Mouse (Mus musculus): ENCODE results near the gene Cpne7.

Gene Cpne7

DNA sequence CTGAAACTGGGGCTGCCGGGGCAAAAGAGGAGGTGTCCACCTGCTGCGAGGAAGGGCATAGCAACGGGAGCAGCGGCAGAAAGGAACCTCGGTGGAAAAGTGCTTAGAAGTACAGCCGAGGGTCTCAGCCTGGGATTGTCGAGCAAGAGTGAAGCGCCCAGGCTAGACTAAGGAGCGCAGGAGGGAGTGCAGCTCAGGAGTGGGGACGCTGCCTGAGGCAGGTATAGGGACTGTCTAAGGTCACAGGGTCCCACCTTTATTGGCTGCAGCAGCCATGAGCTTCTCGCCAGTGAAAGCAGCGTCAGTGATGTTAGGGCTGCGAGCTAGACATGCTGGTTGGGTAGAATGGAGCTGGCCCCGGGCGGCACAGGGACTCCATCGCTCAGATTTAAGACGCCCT is 570 bp downstream of the Cpne7 start:
- DNase-seq = no peak

- peak; percentile 49 for DNase-seq
Observed at GRCm38 (mm10) chr8:123122059-123122458, 4.9 kb downstream of the Cpne7 start.

DNA sequence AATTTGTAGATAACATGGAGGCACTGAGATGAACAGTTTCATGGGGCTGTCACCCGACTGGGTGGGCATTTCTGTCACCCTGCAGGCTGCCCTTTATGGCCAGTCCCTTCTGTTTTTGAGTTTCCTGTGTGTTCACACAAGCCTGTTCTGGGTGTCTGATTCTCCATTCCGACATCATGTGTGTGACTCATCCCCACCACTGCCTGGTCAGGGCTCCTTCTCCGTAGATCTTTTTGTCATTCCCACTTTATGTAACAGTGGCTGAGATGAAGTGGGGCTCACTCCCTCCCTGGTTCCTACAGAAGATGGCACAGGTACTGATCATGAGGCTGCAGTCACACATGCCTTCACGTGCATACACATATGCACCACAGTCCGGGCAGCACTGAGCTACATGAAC is 5.5 kb downstream of the Cpne7 start:
- DNase-seq = no peak

GRCm38 (mm10) chr8:123126193-123126816 is 9.1 kb downstream of the Cpne7 start:
- DNase-seq = peak; percentile 82

DNA sequence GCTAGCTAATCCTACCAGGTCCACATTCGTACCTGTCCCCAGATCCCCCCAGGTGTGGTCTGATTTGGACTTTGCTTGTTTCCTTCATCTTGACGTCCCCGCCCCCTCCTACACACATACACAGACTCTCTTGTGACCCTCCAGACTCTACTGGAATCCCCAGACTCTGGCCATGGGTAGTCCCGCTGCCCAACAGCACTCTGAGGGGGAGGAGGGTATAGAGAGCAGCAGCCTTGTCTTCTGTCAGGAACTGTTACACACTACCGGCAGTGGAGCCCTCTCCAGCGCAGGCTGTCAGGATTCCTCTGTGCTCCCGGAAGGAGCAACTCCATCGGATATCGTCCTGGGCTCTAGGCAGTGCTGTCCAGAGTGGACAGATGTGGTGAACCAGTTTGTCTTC is 13.9 kb downstream of the Cpne7 start:
- peak; percentile 43 for DNase-seq

- DNase-seq = no peak
Observed at GRCm38 (mm10) chr8:123132953-123133352, 15.8 kb downstream of the Cpne7 start.

- DNase-seq = no peak
Observed at GRCm38 (mm10) chr8:123134149-123134713, 17.1 kb downstream of the Cpne7 start.

- no peak for DNase-seq
Observed at GRCm38 (mm10) chr8:123135406-123135805, 18.2 kb downstream of the Cpne7 start.

GRCm38 (mm10) chr8:123135806-123136205 is 18.6 kb downstream of the Cpne7 start:
- no peak for DNase-seq

DNA sequence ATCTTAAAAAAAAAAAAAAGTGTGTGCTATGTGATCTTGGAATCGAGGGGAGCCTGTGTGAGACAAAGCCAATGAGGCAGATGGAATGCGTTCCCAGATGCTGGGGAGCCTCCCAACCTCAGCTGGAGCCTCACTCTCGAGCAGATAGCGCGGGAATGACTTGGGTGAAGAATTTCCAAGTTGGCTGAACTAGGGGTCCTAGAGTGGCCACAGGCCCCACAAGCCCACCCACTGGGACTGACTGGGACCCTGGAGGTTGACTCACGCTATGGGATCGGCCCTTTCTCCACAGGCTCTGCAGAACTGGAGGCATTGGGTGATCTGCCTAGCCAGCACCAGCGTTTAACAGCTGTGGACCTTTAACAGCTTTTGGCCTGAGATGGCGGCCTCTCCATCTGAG is 19.1 kb downstream of the Cpne7 start:
- DNase-seq = no peak

DNA sequence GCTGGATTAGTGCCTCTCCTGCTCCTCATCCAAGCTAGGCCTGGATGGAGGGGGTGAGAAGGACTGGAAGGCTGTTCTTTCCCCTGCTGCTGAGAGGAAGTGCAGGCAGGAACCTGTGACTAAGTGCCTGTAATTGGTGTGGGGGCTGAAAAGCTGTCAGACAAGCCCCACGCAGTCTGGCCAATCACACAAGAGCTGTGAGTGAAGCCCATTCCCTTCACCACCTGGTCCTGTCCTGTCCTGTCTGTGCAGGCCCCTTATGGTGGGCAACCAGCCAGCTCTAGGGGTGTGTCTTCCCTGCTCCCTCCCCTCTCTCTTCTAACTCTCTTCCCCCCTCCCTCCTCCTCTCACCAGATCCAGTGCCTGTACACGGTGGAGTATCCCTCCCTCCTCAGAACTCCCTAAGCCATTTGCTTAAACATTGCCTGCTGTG is 20.5 kb downstream of the Cpne7 start:
- peak; percentile 76 for DNase-seq

DNA sequence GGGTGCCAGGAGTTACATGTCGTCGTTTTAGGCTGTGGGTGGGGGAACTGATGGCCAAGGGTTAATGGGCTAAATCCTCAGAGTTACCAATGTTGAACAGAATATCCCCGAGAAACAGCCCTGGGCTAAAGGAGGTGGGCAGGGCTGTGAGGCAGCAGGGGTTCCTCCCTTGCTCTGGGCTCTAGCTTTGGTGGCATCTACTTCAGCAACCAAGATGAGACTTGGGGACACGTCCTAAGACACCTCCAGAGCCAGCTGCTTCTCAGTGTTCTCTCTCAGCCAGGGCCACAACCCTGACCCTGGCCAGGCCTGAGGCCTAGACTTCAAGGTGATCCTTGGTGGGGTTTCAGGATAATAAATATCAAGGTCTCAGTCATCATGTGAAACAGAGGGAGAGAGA is 21.6 kb downstream of the Cpne7 start:
- no peak for DNase-seq

DNA sequence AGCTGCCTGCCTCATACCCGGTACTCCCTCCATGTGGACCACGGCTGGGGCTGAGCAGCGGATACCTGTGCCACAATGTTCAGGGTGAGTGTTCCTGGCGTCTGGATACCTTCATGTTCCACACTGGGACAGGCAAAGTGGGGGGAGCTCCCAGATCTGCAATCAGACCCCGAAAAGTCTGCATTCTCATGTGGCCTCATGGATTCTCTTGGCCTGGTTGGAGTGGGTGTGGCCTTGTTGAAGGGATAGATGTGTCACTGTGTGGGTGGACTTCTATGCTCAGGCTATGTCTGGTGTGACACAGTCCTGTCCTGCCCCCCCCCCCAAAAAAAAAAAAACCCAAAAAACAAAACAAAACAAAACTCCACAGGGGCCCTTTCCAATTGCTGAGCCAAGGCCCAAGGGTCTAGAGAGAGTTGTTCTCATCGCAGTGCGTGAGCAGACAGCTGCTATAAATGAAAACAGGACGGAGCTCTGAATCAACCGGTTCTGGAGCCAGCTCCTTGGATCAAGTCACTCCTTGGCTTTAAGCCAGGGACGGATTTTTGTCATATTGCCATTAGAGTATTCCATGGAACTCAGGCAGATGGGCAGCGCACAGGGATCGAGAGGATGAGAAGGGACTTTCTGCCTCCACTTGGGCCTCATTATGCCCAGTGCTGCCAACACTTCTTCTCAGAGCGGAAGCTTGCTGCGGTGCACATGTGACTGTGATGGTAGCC is 24.7 kb downstream of the Cpne7 start:
- DNase-seq = peak; percentile 85

GRCm38 (mm10) chr8:123145279-123145678 is 28.1 kb downstream of the Cpne7 start:
- DNase-seq = peak; percentile 77

- DNase-seq = no peak
Observed at GRCm38 (mm10) chr8:123146390-123146789, 29.2 kb downstream of the Cpne7 start.

DNA sequence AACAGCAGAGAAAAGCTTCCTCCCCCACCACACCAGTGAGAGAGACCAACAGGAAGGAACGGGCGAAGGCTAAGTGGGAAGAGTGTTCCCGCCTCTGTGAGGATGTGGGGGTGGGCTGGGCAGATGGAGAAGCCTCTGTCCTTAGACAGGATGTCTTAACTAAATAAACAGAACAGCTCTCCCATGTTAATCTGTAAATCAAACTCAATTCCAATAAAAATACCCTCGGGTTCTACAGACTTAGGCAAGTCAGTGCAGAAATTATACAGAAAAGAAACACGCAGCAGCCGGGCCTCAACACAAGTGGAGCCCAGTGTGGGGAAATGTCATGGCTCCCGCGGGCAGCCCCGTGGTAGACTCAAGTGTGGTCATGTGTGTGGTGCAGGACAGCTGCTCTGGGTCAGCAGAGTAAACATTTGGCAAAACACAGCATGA is 33.6 kb downstream of the Cpne7 start:
- peak; percentile 76 for DNase-seq

GRCm38 (mm10) chr8:123155177-123155576 is 38.0 kb downstream of the Cpne7 start:
- peak; percentile 54 for DNase-seq

DNA sequence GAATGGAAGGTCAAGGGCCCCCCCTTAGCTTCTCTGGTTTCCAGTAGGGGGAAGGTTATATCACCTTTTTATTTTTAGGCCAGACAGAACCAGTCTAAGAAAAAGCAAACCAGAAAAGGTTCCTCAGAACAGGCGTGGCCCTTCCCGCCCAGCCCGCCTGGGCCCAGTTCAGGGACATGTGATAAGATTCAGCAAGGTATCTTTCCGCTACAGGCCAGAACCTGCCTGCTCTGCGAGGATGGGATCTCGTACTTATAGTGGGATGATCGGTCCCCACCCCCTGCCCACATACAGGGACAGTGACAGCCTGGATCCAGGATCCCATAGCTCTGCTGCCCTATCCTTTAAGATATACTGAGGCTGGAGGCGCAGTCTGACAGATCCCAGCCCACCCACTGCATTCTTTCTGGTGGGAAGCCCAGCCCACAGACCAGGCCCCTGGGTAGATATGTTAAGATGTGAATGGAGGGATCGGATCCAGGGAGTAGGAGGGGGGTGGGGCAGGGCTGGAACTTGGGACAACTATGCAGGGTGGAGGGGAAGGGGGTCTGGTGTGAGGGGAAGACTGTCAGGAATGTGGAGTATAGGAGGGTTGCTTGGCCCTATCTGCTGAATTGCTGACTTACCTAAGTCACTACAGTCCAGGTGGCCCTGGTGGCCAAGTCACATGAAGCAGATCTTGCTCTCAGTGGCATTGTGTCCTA is 39.0 kb downstream of the Cpne7 start:
- DNase-seq = no peak

GRCm38 (mm10) chr8:123157888-123158465 is 40.8 kb downstream of the Cpne7 start, which contains the start of gene Sult5a1:
Gene Sult5a1, minus strand, starts transcription at chr8:123158315.
- peak; percentile 48 for DNase-seq

DNA sequence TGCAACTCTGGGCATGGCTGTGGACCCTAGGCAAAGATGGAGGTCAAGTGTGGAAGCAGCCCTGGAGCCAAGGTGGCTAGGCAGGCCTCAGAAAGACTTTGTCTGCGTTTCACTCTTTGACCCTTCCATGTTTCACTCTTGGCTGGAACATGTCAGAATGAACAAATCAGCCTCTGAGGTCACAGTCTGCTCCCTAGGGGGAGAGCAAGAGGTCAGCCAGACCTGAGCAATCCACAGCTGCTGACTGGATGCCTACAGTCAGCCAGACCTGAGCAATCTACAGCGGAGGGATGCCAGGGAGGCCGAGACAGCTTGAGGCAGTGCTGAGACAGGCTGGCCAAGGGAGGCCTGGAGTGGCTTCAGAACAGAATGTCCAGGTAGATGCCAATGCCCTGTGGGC is 64.2 kb downstream of the Cpne7 start:
- DNase-seq = peak; percentile 71

Data from kidney, postnatal 10 days (tissue).